Mouse (Mus musculus): ENCODE measurements around the gene Lpin1. TPM values are rescaled to one million over a fixed set of nuclear protein-coding genes. Genes with fewer than 3 reads are reported as not detected.
A peak's percentile ranks its signal among the peaks of the same experiment; 100 is the strongest.

The Lpin1 gene
- total RNA-seq, 4 experiments from 2014 or later: 227 to 339 (median 265) TPM

DNA sequence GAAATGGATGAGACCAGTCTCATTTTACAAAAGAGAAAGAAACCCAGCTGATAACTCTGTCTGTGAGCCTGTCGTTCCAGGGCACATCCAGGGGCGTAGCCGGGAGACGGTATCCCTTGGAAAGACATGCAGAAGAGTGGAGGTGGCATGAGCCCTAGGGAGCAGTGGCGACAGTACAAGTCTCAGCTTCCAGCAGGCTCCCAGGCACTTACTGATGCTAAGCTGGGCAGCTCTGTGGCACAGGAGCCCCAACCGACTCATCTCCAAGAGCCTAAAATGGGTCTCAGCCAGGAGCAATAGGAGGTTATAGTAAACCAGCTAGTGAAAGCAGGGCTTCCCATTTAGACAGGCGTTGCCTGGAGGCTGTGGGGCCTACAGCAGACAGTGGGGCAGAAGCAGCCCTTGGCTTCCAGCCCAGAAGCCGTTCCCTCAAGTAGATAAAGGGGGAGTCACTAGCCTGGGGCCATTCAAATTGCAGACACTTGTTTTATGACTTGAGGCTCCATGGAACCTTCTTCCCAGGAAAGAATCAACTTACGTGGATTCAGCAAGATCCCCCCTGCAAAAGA, 33.0 kb downstream of the Lpin1 start:
- no peak for DNase-seq (ENCODE audit: low spot score in 2 of 2)

DNA sequence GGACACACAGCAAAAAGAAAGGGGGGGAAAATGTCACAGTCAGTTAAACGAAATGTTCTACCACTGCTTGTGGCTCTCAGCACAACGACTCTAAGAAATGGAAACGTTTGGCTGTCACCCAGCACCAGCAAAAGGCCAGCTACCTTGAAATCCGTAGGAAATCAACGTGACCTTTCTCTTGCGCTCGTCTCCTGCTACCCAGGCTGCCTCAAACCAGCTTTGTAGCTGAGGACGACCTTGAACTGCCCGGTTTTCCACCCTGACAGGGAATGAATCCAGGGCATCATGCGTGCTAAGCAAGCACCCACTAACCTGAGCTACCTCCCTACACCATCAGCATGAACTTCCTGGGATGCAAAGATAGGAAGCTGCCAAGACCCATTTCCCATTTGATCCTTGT, 39.5 kb downstream of the Lpin1 start:
- no peak for DNase-seq (ENCODE audit: low spot score in 2 of 2)

DNA sequence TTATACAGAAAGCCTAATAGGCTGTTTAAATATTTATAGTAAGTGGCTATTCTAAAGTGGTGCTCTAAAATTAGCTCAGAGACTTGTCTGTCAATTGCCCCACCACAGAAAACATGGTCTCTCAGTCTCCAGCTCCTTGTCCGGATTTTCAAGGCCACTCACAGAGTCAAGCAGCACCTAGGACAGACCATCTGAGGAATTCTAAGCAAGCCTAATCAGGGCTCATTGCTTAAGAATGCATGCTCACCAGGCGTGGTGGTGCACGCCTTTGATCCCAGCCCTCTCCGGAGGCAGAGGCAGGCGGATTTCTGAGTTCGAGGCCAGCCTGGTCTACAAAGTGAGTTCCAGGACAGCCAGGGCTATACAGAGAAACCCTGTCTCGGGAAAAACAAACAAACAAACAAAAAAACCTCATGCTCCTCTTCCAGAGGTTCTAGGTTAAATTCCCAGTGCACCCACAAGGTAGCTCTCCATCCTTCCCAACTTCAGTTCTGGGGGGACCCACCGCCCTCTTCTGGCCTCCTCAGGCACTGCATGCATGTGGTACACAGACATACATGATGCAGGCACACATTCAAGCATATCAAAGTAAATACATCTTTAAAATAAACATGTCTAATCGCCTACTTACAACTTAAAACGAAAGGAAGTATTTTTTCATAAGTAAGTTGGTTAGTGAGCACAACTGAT, 40.2 kb downstream of the Lpin1 start:
- DNase-seq (ENCODE audit: low spot score in 2 of 2): no peak

DNA sequence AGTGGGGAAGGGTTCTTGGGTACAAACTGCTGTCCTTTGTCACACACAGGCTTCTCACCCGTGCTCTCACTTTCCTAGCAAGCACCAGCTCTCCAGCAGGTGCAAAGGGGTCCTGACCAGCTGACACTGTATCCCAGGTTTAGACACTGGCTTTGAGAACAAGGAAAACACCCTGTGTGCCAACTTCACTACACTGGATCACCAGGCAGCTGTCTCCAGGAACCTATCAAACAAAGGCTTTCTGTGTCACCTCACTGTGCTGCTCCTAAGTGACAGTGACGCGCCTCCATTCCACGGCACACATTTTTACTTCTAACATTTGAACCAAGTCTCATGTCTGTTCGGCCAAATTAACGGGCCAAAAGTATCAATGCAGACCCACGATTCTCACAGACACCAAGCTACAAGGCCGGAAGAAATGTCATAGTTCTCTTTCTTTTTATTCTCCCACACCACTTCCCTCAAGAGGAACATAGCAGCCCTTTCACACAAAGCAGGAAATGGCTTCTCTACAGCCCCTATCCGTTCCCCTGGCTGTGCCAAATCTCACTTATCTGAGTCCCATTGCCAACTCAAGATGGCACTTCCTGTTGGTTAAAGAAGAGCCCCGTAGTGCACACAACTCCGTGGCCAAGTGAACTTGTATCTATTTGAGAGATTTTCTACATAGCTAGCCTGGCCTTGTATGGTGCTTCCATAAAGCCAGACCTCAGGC, 41.7 kb downstream of the Lpin1 start:
- DNase-seq (ENCODE audit: low spot score in 2 of 2): no peak

GRCm38 (mm10) chr12:16568496-16568895, 42.3 kb downstream of the Lpin1 start:
- DNase-seq (ENCODE audit: low spot score in 2 of 2): no peak

- DNase-seq (ENCODE audit: low spot score in 2 of 2): no peak
Measured at GRCm38 (mm10) chr12:16568090-16568489, 42.7 kb downstream of the Lpin1 start.

DNA sequence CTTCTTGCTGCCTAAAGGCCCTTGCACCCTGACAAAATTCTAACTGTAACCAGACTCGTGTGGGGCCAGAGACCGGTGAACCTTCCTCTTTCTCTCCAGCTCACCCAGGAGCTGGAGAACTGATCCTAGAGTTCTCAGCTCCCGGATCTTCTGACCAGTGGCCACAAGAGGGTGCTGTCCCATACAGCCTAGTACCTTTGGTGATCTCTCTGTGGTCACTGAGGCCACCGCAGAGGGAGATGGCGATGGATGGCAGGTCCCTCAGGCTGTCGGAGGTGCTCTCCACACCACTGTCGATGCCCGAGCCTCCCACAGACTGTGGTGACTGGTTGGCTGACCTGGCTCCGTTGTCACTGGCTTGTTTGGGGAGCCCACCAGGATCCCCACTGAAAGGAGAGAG, 47.3 kb downstream of the Lpin1 start:
- peak in 1 of 2 experiments; percentile 36 for DNase-seq (ENCODE audit: low spot score in 2 of 2)

DNA sequence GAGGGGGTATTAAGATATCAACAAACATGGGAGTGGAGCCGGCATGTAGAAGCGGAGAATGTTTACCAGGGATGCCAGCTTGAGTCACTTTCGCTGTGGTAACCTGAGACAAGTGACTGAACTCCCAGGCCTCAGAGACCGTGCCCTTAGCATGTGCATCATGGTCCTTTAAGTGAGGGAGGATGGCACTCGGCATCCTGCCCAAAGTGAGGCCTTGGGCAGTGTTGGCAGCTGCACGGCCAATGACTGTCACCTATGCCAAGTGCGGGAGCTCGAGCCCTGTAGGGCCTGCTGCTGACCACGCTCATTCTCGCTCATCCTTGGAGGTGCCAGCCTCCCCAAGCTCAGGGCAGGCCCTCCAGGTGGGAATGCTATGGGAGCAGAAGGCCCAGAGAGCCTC, 48.1 kb downstream of the Lpin1 start:
- DNase-seq (ENCODE audit: low spot score in 2 of 2): peak; percentile 31 to 68

DNA sequence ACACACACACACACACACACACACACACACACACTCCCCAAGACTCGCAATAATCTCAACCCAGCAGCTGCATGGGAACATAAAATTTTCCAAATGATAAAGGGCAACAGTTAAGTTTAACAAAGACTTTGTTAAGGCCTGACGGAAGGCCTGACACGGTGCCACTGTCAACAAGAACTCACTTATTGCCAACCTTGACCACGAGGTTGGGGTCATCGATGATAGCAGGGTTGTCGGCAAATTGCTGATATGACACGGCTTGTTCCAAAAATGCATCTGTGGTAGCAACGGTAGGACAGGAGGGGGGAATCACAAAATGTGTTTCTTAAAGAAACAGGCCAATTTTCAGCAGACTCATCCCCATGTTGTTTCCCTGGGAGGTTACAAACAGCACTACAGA, 48.6 kb downstream of the Lpin1 start:
- no peak for DNase-seq (ENCODE audit: low spot score in 2 of 2)

- DNase-seq (ENCODE audit: low spot score in 2 of 2): no peak
Measured at GRCm38 (mm10) chr12:16557271-16557670, 53.5 kb downstream of the Lpin1 start.

GRCm38 (mm10) chr12:16554171-16554570, 56.6 kb downstream of the Lpin1 start:
- DNase-seq (ENCODE audit: low spot score in 2 of 2): no peak

DNA sequence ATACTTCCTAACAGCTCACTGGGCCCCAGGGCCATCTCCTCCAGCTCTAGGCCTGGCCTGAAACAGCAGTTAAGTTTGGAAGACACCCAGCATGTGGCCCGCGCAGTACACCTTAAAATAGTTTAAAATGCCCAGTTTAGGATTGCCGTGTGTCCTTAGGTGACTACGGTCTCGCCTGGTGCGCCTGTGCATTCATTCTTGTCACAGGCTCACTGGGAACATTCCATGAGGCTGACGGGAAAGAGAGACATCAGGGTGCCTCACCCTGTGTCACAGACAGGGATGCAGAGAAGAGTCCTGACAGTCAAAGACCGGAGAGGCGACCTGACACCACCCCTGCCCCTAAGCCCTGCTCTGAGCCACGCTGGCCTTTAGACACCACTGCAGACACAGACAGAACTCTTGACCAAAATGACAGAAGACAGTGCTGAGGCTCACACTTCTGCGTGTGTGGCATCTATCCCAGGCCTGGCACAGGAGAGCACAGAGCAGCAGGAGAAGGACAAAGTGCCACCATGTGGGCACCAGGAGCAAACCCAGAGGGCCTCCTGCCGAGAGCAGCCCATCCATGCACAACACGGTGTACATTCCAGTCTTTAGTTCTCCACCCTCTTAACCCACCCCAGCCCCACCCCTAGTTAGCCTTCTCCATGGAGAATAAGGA, 58.5 kb downstream of the Lpin1 start:
- DNase-seq (ENCODE audit: low spot score in 2 of 2): no peak

GRCm38 (mm10) chr12:16550983-16551454, 59.7 kb downstream of the Lpin1 start:
- no peak for DNase-seq (ENCODE audit: low spot score in 2 of 2)

GRCm38 (mm10) chr12:16548824-16549375, 61.9 kb downstream of the Lpin1 start:
- no peak for DNase-seq (ENCODE audit: low spot score in 2 of 2)

DNA sequence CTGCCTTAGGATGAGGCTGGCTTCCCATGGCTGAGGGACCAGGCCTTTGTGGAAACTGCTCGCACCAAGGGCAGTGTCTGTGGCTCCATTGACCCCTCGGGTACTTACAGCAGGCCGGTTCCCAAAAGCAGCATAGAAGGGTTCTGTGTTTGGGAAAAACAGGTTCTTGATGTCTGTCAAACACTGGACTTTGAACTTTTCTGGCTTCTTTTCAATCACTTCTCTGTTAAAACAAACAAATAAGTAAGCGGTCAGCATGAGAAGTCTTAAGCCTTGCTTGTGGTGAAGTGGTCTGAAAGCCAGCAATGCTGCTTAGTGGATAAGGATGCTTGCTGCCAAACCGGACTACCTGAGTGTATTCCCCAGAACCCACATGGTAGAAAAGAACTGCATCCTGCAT, 69.2 kb downstream of the Lpin1 start:
- DNase-seq (ENCODE audit: low spot score in 2 of 2): no peak

GRCm38 (mm10) chr12:16540712-16541111, 70.1 kb downstream of the Lpin1 start:
- no peak for DNase-seq (ENCODE audit: low spot score in 2 of 2)

GRCm38 (mm10) chr12:16539965-16540661, 70.7 kb downstream of the Lpin1 start:
- DNase-seq (ENCODE audit: low spot score in 2 of 2): no peak

DNA sequence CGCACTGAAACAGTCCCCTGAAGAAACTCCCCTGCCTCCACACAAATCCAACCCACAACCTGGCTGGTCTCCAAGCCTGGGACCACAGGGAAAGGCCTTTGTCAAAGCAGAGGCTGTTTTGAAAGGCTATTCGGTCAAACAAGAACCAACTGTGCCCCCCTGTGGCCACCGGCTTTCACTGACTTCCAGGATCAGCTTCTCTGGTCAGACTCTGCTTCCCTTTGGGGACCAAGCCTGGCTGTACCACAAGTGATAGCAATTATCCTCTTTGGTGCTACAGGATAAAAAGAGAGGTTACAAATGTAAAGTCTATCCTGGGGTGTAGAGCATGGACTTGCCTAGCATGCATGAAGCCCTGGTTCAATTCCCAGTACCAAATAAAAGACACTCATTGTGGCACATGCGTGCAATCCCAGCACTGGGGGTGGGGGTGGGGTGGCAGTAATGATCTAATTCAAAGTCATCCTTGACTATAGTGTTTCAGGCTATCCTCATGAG, 77.4 kb downstream of the Lpin1 start:
- peak; percentile 66 to 70 for DNase-seq (ENCODE audit: low spot score in 2 of 2)

GRCm38 (mm10) chr12:16532860-16533230, 77.9 kb downstream of the Lpin1 start:
- no peak for DNase-seq (ENCODE audit: low spot score in 2 of 2)

- DNase-seq (ENCODE audit: low spot score in 2 of 2): no peak
Measured at GRCm38 (mm10) chr12:16531956-16532859, 78.6 kb downstream of the Lpin1 start.
